Mouse (Mus musculus): ENCODE measurements around the gene Sh3rf3. TPM values are rescaled to one million over a fixed set of nuclear protein-coding genes. Genes with fewer than 3 reads are reported as not detected.

Gene Sh3rf3
- polyA plus RNA-seq, 1 experiment from 2014 or later = 1.6 TPM

- H3K4me2 ChIP-seq (replicated peaks) = 0 out of 2 replicates have a peak overlapping the region, but pooled peaks have one; percentile 25
- H3K36me3 ChIP-seq = no peaks in the 10 kb centered on the region
- 47% methylated on average over 5 of the region's 5 CpGs for WGBS
- no peak overlapping the region for H3K9ac ChIP-seq
- H3K27ac ChIP-seq = no peak overlapping the region
- no peaks in the 10 kb centered on the region for H3K27me3 ChIP-seq
- no peak overlapping the region for H3K4me3 ChIP-seq
- H3K4me1 ChIP-seq = peaks cover 9% of the 10 kb centered on the region; the same call in 1 of the 2 replicates
- ATAC-seq (ENCODE audit: insufficient number of reproducible peaks, insufficient read depth, low FRiP score, low TSS enrichment) = no peak
- H3K9me3 ChIP-seq = no peaks in the 10 kb centered on the region
Observed at GRCm38 (mm10) chr10:58855199-58855751, 42.1 kb downstream of the Sh3rf3 start.

GRCm38 (mm10) chr10:58855814-58856213 lies 42.7 kb downstream of the Sh3rf3 start:
- Histone ChIP-seq H3K27ac (no peak overlapping the region), H3K9ac (no peak overlapping the region), H3K4me1 (peaks cover 9% of the 10 kb centered on the region; the same call in 1 of the 2 replicates), H3K4me3 (no peak overlapping the region), H3K27me3 (no peaks in the 10 kb centered on the region), H3K9me3 (no peaks in the 10 kb centered on the region), H3K4me2 (replicated peaks) (no peak overlapping the region), H3K36me3 (no peaks in the 10 kb centered on the region)
- WGBS = 66% methylated on average over 9 of the region's 9 CpGs
- ATAC-seq (ENCODE audit: insufficient number of reproducible peaks, insufficient read depth, low FRiP score, low TSS enrichment) = no peak

GRCm38 (mm10) chr10:58856742-58857141 lies 43.6 kb downstream of the Sh3rf3 start:
- H3K36me3 ChIP-seq = no peaks in the 10 kb centered on the region
- H3K4me2 ChIP-seq (replicated peaks) = no peak overlapping the region
- no peaks in the 10 kb centered on the region for H3K27me3 ChIP-seq
- peaks cover 9% of the 10 kb centered on the region; the same call in 1 of the 2 replicates for H3K4me1 ChIP-seq
- H3K27ac ChIP-seq = no peak overlapping the region
- H3K9ac ChIP-seq = no peak overlapping the region
- no peak for ATAC-seq (ENCODE audit: insufficient number of reproducible peaks, insufficient read depth, low FRiP score, low TSS enrichment)
- H3K9me3 ChIP-seq = no peaks in the 10 kb centered on the region
- H3K4me3 ChIP-seq = no peak overlapping the region

GRCm38 (mm10) chr10:58864735-58865134 lies 51.6 kb downstream of the Sh3rf3 start:
- Histone ChIP-seq H3K4me2 (replicated peaks) (no peak overlapping the region), H3K36me3 (no peaks in the 10 kb centered on the region), H3K4me1 (no peaks in the 10 kb centered on the region), H3K4me3 (no peak overlapping the region), H3K27ac (no peak overlapping the region), H3K9me3 (no peaks in the 10 kb centered on the region), H3K9ac (no peak overlapping the region), H3K27me3 (no peaks in the 10 kb centered on the region)
- ATAC-seq (ENCODE audit: insufficient number of reproducible peaks, insufficient read depth, low FRiP score, low TSS enrichment) = no peak
- WGBS = 47% methylated on average over 2 of the region's 2 CpGs

GRCm38 (mm10) chr10:58867536-58867935 lies 54.4 kb downstream of the Sh3rf3 start:
- no peak for ATAC-seq (ENCODE audit: insufficient number of reproducible peaks, insufficient read depth, low FRiP score, low TSS enrichment)
- Histone ChIP-seq H3K4me3 (no peak overlapping the region), H3K9ac (no peak overlapping the region), H3K27me3 (no peaks in the 10 kb centered on the region), H3K27ac (no peak overlapping the region), H3K9me3 (no peaks in the 10 kb centered on the region), H3K4me1 (no peaks in the 10 kb centered on the region), H3K4me2 (replicated peaks) (no peak overlapping the region), H3K36me3 (no peaks in the 10 kb centered on the region)
- WGBS = 87% methylated on average over 2 of the region's 2 CpGs

GRCm38 (mm10) chr10:58869836-58870235 lies 56.7 kb downstream of the Sh3rf3 start:
- ATAC-seq (ENCODE audit: insufficient number of reproducible peaks, insufficient read depth, low FRiP score, low TSS enrichment) = no peak
- no peak overlapping the region for H3K9ac ChIP-seq
- no peaks in the 10 kb centered on the region for H3K36me3 ChIP-seq
- no peaks in the 10 kb centered on the region for H3K4me1 ChIP-seq
- H3K4me2 ChIP-seq (replicated peaks) = no peak overlapping the region
- no peaks in the 10 kb centered on the region for H3K27me3 ChIP-seq
- H3K9me3 ChIP-seq = no peaks in the 10 kb centered on the region
- 89% methylated on average over 1 of the region's 1 CpGs for WGBS
- no peak overlapping the region for H3K27ac ChIP-seq
- H3K4me3 ChIP-seq = no peak overlapping the region

DNA sequence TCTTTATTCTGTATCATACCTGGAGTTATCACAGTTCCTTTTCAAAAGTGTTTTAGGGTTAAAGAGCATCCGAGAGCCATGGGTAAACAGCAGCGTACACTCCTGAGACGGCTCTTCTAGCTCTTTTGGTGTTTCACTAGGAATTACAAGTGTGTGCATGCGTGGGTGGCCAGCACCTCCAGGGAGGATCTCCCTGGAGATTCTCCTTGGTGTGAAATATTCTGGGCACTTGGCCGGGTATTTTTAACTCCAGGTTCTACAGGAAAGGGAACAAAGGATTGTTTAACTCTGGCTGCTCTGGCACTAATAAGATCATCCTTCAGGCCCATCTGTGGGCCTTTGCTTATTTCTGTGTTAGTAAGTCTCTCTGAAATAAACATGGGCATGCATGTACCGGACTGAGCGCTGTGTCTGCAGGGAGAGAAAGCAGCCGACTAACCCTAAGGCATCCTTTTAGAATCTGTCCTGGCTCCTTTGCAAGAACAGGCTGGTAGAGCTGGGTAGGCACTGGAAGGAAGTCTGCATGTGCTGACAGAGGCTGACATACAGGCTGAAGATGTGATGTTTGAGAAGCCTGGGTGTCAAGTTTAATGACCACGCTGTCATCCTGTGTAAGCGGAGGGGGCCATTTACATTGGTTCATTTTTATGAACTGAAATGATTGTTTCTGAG lies 58.1 kb downstream of the Sh3rf3 start:
- no peaks in the 10 kb centered on the region for H3K27me3 ChIP-seq
- no peak overlapping the region for H3K4me2 ChIP-seq (replicated peaks)
- H3K4me3 ChIP-seq = no peak overlapping the region
- no peaks in the 10 kb centered on the region for H3K4me1 ChIP-seq
- WGBS = 72% methylated on average over 10 of the region's 10 CpGs
- no peak overlapping the region for H3K27ac ChIP-seq
- no peak for ATAC-seq (ENCODE audit: insufficient number of reproducible peaks, insufficient read depth, low FRiP score, low TSS enrichment)
- H3K36me3 ChIP-seq = no peaks in the 10 kb centered on the region
- no peak overlapping the region for H3K9ac ChIP-seq
- no peaks in the 10 kb centered on the region for H3K9me3 ChIP-seq

- no peak overlapping the region for H3K4me2 ChIP-seq (replicated peaks)
- H3K4me3 ChIP-seq = no peak overlapping the region
- ATAC-seq (ENCODE audit: insufficient number of reproducible peaks, insufficient read depth, low FRiP score, low TSS enrichment) = no peak
- no peak overlapping the region for H3K27ac ChIP-seq
- 78% methylated on average over 7 of the region's 7 CpGs for WGBS
- no peaks in the 10 kb centered on the region for H3K4me1 ChIP-seq
- H3K27me3 ChIP-seq = no peaks in the 10 kb centered on the region
- no peaks in the 10 kb centered on the region for H3K9me3 ChIP-seq
- H3K36me3 ChIP-seq = no peaks in the 10 kb centered on the region
- H3K9ac ChIP-seq = no peak overlapping the region
Observed at GRCm38 (mm10) chr10:58871821-58872577, 58.8 kb downstream of the Sh3rf3 start.

GRCm38 (mm10) chr10:58877835-58878234 lies 64.7 kb downstream of the Sh3rf3 start:
- Histone ChIP-seq H3K9ac (no peak overlapping the region), H3K9me3 (no peaks in the 10 kb centered on the region), H3K27me3 (no peaks in the 10 kb centered on the region), H3K4me2 (replicated peaks) (no peak overlapping the region), H3K4me3 (no peak overlapping the region), H3K36me3 (no peaks in the 10 kb centered on the region), H3K27ac (no peak overlapping the region), H3K4me1 (no peaks in the 10 kb centered on the region)
- 93% methylated on average over 4 of the region's 4 CpGs for WGBS
- no peak for ATAC-seq (ENCODE audit: insufficient number of reproducible peaks, insufficient read depth, low FRiP score, low TSS enrichment)

GRCm38 (mm10) chr10:58878636-58879035 lies 65.5 kb downstream of the Sh3rf3 start:
- no peak for ATAC-seq (ENCODE audit: insufficient number of reproducible peaks, insufficient read depth, low FRiP score, low TSS enrichment)
- 83% methylated on average over 4 of the region's 4 CpGs for WGBS
- no peak overlapping the region for H3K4me2 ChIP-seq (replicated peaks)

DNA sequence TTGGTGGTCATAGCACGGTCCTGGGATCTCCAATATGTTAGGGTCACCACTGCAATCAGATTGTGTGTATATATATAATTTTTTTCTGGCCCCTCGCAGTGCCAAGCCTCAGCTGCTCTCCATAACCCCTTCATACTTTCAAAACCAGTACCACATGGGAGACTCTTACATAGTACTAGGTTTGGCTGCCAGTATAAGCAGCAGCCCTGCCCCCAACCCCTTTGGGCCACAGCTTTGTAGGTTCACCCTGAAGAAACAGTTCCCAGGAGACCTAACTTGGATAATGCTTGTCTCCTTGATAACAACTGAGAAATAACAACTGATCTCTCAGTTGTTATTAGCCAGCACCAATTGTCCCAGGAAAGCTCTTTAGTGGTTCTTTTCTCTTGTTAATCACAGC lies 69.6 kb downstream of the Sh3rf3 start:
- WGBS = 82% methylated on average over 2 of the region's 2 CpGs
- Histone ChIP-seq H3K4me3 (no peak overlapping the region), H3K4me1 (no peaks in the 10 kb centered on the region), H3K9ac (no peak overlapping the region), H3K27me3 (no peaks in the 10 kb centered on the region), H3K4me2 (replicated peaks) (no peak overlapping the region), H3K27ac (no peak overlapping the region), H3K9me3 (no peaks in the 10 kb centered on the region), H3K36me3 (no peaks in the 10 kb centered on the region)
- no peak for ATAC-seq (ENCODE audit: insufficient number of reproducible peaks, insufficient read depth, low FRiP score, low TSS enrichment)

More at GRCm38 (mm10) chr10:58878636-58879035, 65.5 kb downstream of the Sh3rf3 start:
- H3K4me3 ChIP-seq = no peak overlapping the region
- no peak overlapping the region for H3K9ac ChIP-seq
- no peaks in the 10 kb centered on the region for H3K4me1 ChIP-seq
- H3K27ac ChIP-seq = no peak overlapping the region
- H3K27me3 ChIP-seq = no peaks in the 10 kb centered on the region
- H3K36me3 ChIP-seq = no peaks in the 10 kb centered on the region
- no peaks in the 10 kb centered on the region for H3K9me3 ChIP-seq

- no peak overlapping the region for H3K27ac ChIP-seq
- H3K27me3 ChIP-seq = no peaks in the 10 kb centered on the region
- no peak overlapping the region for H3K4me2 ChIP-seq (replicated peaks)
- no peaks in the 10 kb centered on the region for H3K36me3 ChIP-seq
- 40% methylated on average over 5 of the region's 5 CpGs for WGBS
- H3K4me3 ChIP-seq = no peak overlapping the region
- H3K9ac ChIP-seq = no peak overlapping the region
- no peak for ATAC-seq (ENCODE audit: insufficient number of reproducible peaks, insufficient read depth, low FRiP score, low TSS enrichment)
- no peaks in the 10 kb centered on the region for H3K4me1 ChIP-seq
- H3K9me3 ChIP-seq = no peaks in the 10 kb centered on the region
Observed at GRCm38 (mm10) chr10:58885351-58885750, 72.2 kb downstream of the Sh3rf3 start.

Data from embryonic facial prominence, embryonic 12.5 days (tissue).